Mouse (Mus musculus): ENCODE measurements at regions not wholly inside any gene's neighbourhood (a gene's known extent, or its start where the extent isn't known, plus 50 kb on each side); places are given as distances from the start of the nearest gene placed in this dataset.

- Histone ChIP-seq H3K36me3 (ENCODE audit: control insufficient read depth, insufficient read depth, low read length) (no peaks in the 10 kb centered on the region), H3K27me3 (replicated peaks; ENCODE audit: control insufficient read depth, insufficient read depth, low read length) (no peaks in the 10 kb centered on the region), H3K4me3 (ENCODE audit: low read depth, low read length) (no peak overlapping the region), H3K9ac (ENCODE audit: low read length) (no peak overlapping the region), H3K27ac (ENCODE audit: low read depth, low read length) (no peak overlapping the region), H3K4me2 (ENCODE audit: low read length) (no peak overlapping the region), H3K4me1 (ENCODE audit: control insufficient read depth, insufficient read depth, low read length) (no peaks in the 10 kb centered on the region), H3K9me3 (replicated peaks; ENCODE audit: control insufficient read depth, low read length) (no peaks in the 10 kb centered on the region)
- DNase-seq (ENCODE audit: low spot score) (peak; percentile 1), ATAC-seq (0 out of 2 replicates have a peak, but pooled peaks have one; percentile 34)
- 73% methylated on average over 8 of the region's 8 CpGs for WGBS
Observed at GRCm38 (mm10) chr15:13549207-13549837, 375.8 kb upstream of the Cdh6 start.

GRCm38 (mm10) chr15:13540026-13540425, 366.6 kb upstream of the Cdh6 start:
- DNase-seq (ENCODE audit: low spot score) (peak; percentile 48), ATAC-seq (no peak)
- H3K4me1 ChIP-seq (ENCODE audit: control insufficient read depth, insufficient read depth, low read length) = no peaks in the 10 kb centered on the region
- no peak overlapping the region for H3K4me3 ChIP-seq (ENCODE audit: low read depth, low read length)
- H3K4me2 ChIP-seq (ENCODE audit: low read length) = no peak overlapping the region
- no peak overlapping the region for H3K9ac ChIP-seq (ENCODE audit: low read length)
- H3K36me3 ChIP-seq (ENCODE audit: control insufficient read depth, insufficient read depth, low read length) = no peaks in the 10 kb centered on the region
- no peaks in the 10 kb centered on the region for H3K9me3 ChIP-seq (replicated peaks; ENCODE audit: control insufficient read depth, low read length)
- no peak overlapping the region for H3K27ac ChIP-seq (ENCODE audit: low read depth, low read length)
- H3K27me3 ChIP-seq (replicated peaks; ENCODE audit: control insufficient read depth, insufficient read depth, low read length) = no peaks in the 10 kb centered on the region

GRCm38 (mm10) chr15:13534017-13534416, 360.5 kb upstream of the Cdh6 start:
- Histone ChIP-seq H3K36me3 (ENCODE audit: control insufficient read depth, insufficient read depth, low read length) (no peaks in the 10 kb centered on the region), H3K9me3 (replicated peaks; ENCODE audit: control insufficient read depth, low read length) (no peaks in the 10 kb centered on the region), H3K4me2 (ENCODE audit: low read length) (no peak overlapping the region), H3K4me1 (ENCODE audit: control insufficient read depth, insufficient read depth, low read length) (no peaks in the 10 kb centered on the region), H3K9ac (ENCODE audit: low read length) (no peak overlapping the region), H3K4me3 (ENCODE audit: low read depth, low read length) (no peak overlapping the region), H3K27me3 (replicated peaks; ENCODE audit: control insufficient read depth, insufficient read depth, low read length) (no peaks in the 10 kb centered on the region), H3K27ac (ENCODE audit: low read depth, low read length) (no peak overlapping the region)
- DNase-seq (ENCODE audit: low spot score) (no peak), ATAC-seq (no peak)
- 60% methylated on average over 2 of the region's 2 CpGs for WGBS

GRCm38 (mm10) chr15:13529960-13530359, 356.5 kb upstream of the Cdh6 start:
- Histone ChIP-seq H3K4me1 (ENCODE audit: control insufficient read depth, insufficient read depth, low read length) (no peaks in the 10 kb centered on the region), H3K4me2 (ENCODE audit: low read length) (no peak overlapping the region), H3K27ac (ENCODE audit: low read depth, low read length) (no peak overlapping the region), H3K9me3 (replicated peaks; ENCODE audit: control insufficient read depth, low read length) (no peaks in the 10 kb centered on the region), H3K4me3 (ENCODE audit: low read depth, low read length) (no peak overlapping the region), H3K36me3 (ENCODE audit: control insufficient read depth, insufficient read depth, low read length) (no peaks in the 10 kb centered on the region), H3K27me3 (replicated peaks; ENCODE audit: control insufficient read depth, insufficient read depth, low read length) (no peaks in the 10 kb centered on the region), H3K9ac (ENCODE audit: low read length) (no peak overlapping the region)
- no peak for ATAC-seq
- DNase-seq (ENCODE audit: low spot score) = no peak
- WGBS = 59% methylated on average over 3 of the region's 3 CpGs

- Histone ChIP-seq H3K4me3 (ENCODE audit: low read depth, low read length) (no peak overlapping the region), H3K27me3 (replicated peaks; ENCODE audit: control insufficient read depth, insufficient read depth, low read length) (no peaks in the 10 kb centered on the region), H3K27ac (ENCODE audit: low read depth, low read length) (no peak overlapping the region), H3K4me1 (ENCODE audit: control insufficient read depth, insufficient read depth, low read length) (no peaks in the 10 kb centered on the region), H3K9me3 (replicated peaks; ENCODE audit: control insufficient read depth, low read length) (no peaks in the 10 kb centered on the region), H3K9ac (ENCODE audit: low read length) (no peak overlapping the region), H3K36me3 (ENCODE audit: control insufficient read depth, insufficient read depth, low read length) (no peaks in the 10 kb centered on the region), H3K4me2 (ENCODE audit: low read length) (no peak overlapping the region)
- ATAC-seq (no peak), DNase-seq (ENCODE audit: low spot score) (no peak)
- 86% methylated on average over 4 of the region's 4 CpGs for WGBS
Observed at GRCm38 (mm10) chr15:13529050-13529449, 355.6 kb upstream of the Cdh6 start.
